Mouse (Mus musculus) thymus, adult 2 months (tissue): ENCODE measurements around the gene Eral1. TPM values are rescaled to one million over a fixed set of nuclear protein-coding genes. Genes with fewer than 3 reads are reported as not detected.

Source experiments
- DNase-seq: peaks from one replicate; pipeline ENCODE4 v3.0.0; 2021
- H3K27ac ChIP-seq: fragments of 200-500 bp; 2 replicates; pipeline ENCODE4 v1.5.1; 2012; ENCODE audit warnings: low read length, control low read depth; ENCODE audit not compliant: control insufficient read depth, insufficient read depth
- H3K27me3 ChIP-seq: fragments of 200-500 bp; 2 replicates; pipeline ENCODE4 v1.6.1; 2012; ENCODE audit warnings: mild to moderate bottlenecking, low read length, moderate library complexity, mixed read lengths; ENCODE audit not compliant: control insufficient read depth, insufficient read depth
- H3K36me3 ChIP-seq: fragments of 200-500 bp; 2 replicates; pipeline ENCODE4 v1.6.1; 2012; ENCODE audit warnings: mild to moderate bottlenecking, low read length, moderate library complexity; ENCODE audit not compliant: control insufficient read depth, insufficient read depth
- H3K4me1 ChIP-seq: fragments of 200-500 bp; replicated peaks from 2 replicates; pipeline ENCODE4 v1.6.1; 2012; ENCODE audit warnings: low read length; ENCODE audit not compliant: control insufficient read depth, insufficient read depth
- H3K4me3 ChIP-seq: fragments of 200-500 bp; 2 replicates; pipeline ENCODE4 v1.5.1; 2012; ENCODE audit warnings: mild to moderate bottlenecking, low read length, control low read depth, moderate library complexity; ENCODE audit not compliant: control insufficient read depth, insufficient read depth
- CTCF ChIP-seq: fragments of 200-500 bp; IDR thresholded peaks from 2 replicates; pipeline ENCODE4 v1.5.1; 2012; ENCODE audit warnings: mild to moderate bottlenecking, control low read depth, low read length, moderate library complexity, borderline replicate concordance; ENCODE audit not compliant: control insufficient read depth, poor library complexity, insufficient read depth; ENCODE audit errors: extremely low read depth
- POLR2A ChIP-seq: fragments of 200-500 bp; IDR thresholded peaks from 2 replicates; pipeline ENCODE4 v1.6.1; 2012; ENCODE audit warnings: mild to moderate bottlenecking, low read length, control low read depth, moderate library complexity; ENCODE audit not compliant: control insufficient read depth, poor library complexity, insufficient read depth; ENCODE audit errors: extremely low read depth
- WGBS: fragments of 180-500 bp; shearing (Covaris S2); methylation state at CpG from one replicate; pipeline ENCODE4 v1.1.7; 2018; 5-methylcytosine and 5-hydroxymethylcytosine counted together
- polyA plus RNA-seq: library from polyadenylated mRNA; depleted of rRNA; stranded (reverse); fragments of >200 nt; gene quantifications from 2 replicates; pipeline ENCODE4 v1.2.3, GENCODE M21; 2012

Gene Eral1
- polyA plus RNA-seq, 1 experiment = 41.7 TPM

GRCm38 (mm10) chr11:78073577-78074276 is 6.5 kb downstream of the Eral1 start:
- H3K36me3 ChIP-seq = peaks cover 21% of the 10 kb centered on the region
- no peak for TF ChIP-seq POLR2A
- TF ChIP-seq CTCF = no peak
- H3K27me3 ChIP-seq = no peaks in the 10 kb centered on the region
- 95% methylated on average over 9 of the region's 9 CpGs for WGBS
- no peak overlapping the region for H3K27ac ChIP-seq
- no peak overlapping the region for H3K4me3 ChIP-seq
- no peak for DNase-seq
- no peaks in the 10 kb centered on the region for H3K4me1 ChIP-seq

GRCm38 (mm10) chr11:78072425-78073130 is 7.6 kb downstream of the Eral1 start:
- 65% methylated on average over 6 of the region's 6 CpGs for WGBS
- H3K4me1 ChIP-seq = no peaks in the 10 kb centered on the region
- peaks cover 21% of the 10 kb centered on the region for H3K36me3 ChIP-seq
- DNase-seq = no peak
- TF ChIP-seq CTCF (no peak), POLR2A (no peak)
- H3K27me3 ChIP-seq = no peaks in the 10 kb centered on the region
- no peak overlapping the region for H3K4me3 ChIP-seq
- H3K27ac ChIP-seq = no peak overlapping the region

GRCm38 (mm10) chr11:78071938-78072337 is 8.2 kb downstream of the Eral1 start:
- 96% methylated on average over 5 of the region's 5 CpGs for WGBS
- no peak overlapping the region for H3K4me3 ChIP-seq
- no peak for DNase-seq
- H3K27me3 ChIP-seq = no peaks in the 10 kb centered on the region
- no peak overlapping the region for H3K27ac ChIP-seq
- TF ChIP-seq POLR2A = no peak
- no peak for TF ChIP-seq CTCF
- peaks cover 21% of the 10 kb centered on the region for H3K36me3 ChIP-seq
- 0 out of 2 replicates have a peak, but pooled peaks cover 4% of the 10 kb centered on the region for H3K4me1 ChIP-seq

GRCm38 (mm10) chr11:78069646-78070045 is 10.5 kb downstream of the Eral1 start:
- H3K4me3 ChIP-seq = no peak overlapping the region
- peaks cover 7% of the 10 kb centered on the region; the same call in 1 of the 2 replicates for H3K36me3 ChIP-seq
- DNase-seq = no peak
- H3K27ac ChIP-seq = no peak overlapping the region
- 99% methylated on average over 6 of the region's 6 CpGs for WGBS
- no peaks in the 10 kb centered on the region for H3K27me3 ChIP-seq
- H3K4me1 ChIP-seq = 0 out of 2 replicates have a peak, but pooled peaks cover 4% of the 10 kb centered on the region
- TF ChIP-seq CTCF = no peak
- TF ChIP-seq POLR2A = no peak

- H3K4me1 ChIP-seq = 0 out of 2 replicates have a peak, but pooled peaks cover 4% of the 10 kb centered on the region
- TF ChIP-seq CTCF = no peak
- TF ChIP-seq POLR2A = no peak
- H3K27me3 ChIP-seq = no peaks in the 10 kb centered on the region
- no peak overlapping the region for H3K27ac ChIP-seq
- no peak for DNase-seq
- 91% methylated on average over 5 of the region's 5 CpGs for WGBS
- H3K4me3 ChIP-seq = no peak overlapping the region
- peaks cover 2% of the 10 kb centered on the region; the same call in 1 of the 2 replicates for H3K36me3 ChIP-seq
These were observed 11.1 kb downstream of the Eral1 start for GRCm38 (mm10) chr11:78069130-78069529.

GRCm38 (mm10) chr11:78067566-78067965 is 12.6 kb downstream of the Eral1 start:
- no peak overlapping the region for H3K27ac ChIP-seq
- H3K36me3 ChIP-seq = no peaks in the 10 kb centered on the region
- H3K4me1 ChIP-seq = 0 out of 2 replicates have a peak, but pooled peaks cover 4% of the 10 kb centered on the region
- DNase-seq = no peak
- no peaks in the 10 kb centered on the region for H3K27me3 ChIP-seq
- H3K4me3 ChIP-seq = no peak overlapping the region
- TF ChIP-seq POLR2A (no peak), CTCF (no peak)
- 60% methylated on average over 5 of the region's 5 CpGs for WGBS

- Histone ChIP-seq H3K4me1 (peaks cover 4% of the 10 kb centered on the region; the same call in 1 of the 2 replicates), H3K27me3 (no peaks in the 10 kb centered on the region), H3K4me3 (no peak overlapping the region), H3K36me3 (no peaks in the 10 kb centered on the region), H3K27ac (no peak overlapping the region)
- 89% methylated on average over 2 of the region's 2 CpGs for WGBS
- DNase-seq = no peak
- TF ChIP-seq POLR2A = no peak
- TF ChIP-seq CTCF = no peak
These were observed 13.5 kb downstream of the Eral1 start for GRCm38 (mm10) chr11:78066641-78067040.
